Mouse (Mus musculus): ENCODE data around the gene Gtf3c4.

DNA sequence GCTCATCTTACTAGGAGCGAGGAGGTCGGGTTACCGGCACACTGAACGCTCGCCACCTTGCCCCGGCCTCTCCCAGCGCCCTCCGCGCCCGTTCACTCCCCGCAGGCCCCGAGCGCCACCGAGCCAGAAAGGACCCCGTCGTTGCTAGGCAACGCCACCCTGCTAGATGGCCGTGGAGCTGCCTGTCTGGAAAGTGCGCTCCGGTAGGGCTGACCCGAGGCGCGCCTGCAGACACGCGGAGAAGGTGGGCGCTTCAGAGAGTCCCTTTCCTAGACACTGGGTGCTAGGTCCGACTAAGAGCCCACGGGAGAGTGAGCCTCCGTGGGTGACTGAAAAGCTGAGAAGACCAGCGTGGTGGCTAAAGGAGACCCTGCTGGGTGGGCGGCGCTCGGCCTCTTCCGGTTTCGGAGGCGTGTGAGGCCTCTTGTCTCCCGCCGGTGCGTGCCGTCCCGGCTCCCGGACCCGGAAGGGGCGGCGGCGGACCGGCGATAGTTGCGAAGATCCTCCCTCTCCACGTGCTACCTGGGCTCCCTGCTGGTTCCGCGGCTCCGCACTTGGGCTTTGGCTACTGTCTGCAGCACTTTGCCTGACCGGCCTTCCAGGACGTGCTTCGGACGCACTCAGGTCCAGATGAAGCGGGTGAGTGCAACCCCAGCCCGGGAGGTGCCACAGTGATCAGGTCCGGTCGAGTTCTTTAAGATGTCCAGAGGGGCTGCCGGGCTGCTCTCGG is at the start of gene Gtf3c4, which contains the start of gene Ddx31:
- TF ChIP-seq POLR2A (IDR thresholded peaks at IDR 0.05; ENCODE audit: extremely low read depth, insufficient read depth, low read length) = peak; percentile 44; the same call in 1 of the 2 replicates
- TF ChIP-seq CTCF (IDR thresholded peaks at IDR 0.05; ENCODE audit: extremely low read depth, insufficient read depth, low read length) = no peak
